In genomic region chr1:40392535-40392934, GRCm38 (mm10) we compare ENCODE assay signal across 21 mouse cellular contexts. TPM values are rescaled to one million over a fixed set of nuclear protein-coding genes. Genes with fewer than 3 reads are reported as not detected.
"Had no signal": no experiment of that assay in that cellular context is flagged by ENCODE, and none has a peak within 500 bp of the region (broad histone marks: within the 10 kb centered on the region; RNA-seq: fewer than 3 reads in every experiment).

No protein-coding gene starts in this region.

- H3K4me2 ChIP-seq: kidney, embryonic 15.5 days; liver, embryonic 13.5 days; midbrain, embryonic 12.5 days; midbrain, embryonic 15.5 days; neural tube, embryonic 12.5 days; neural tube, embryonic 15.5 days had no signal

- H3K36me3 ChIP-seq: kidney, embryonic 15.5 days; liver, embryonic 13.5 days; midbrain, embryonic 12.5 days; midbrain, embryonic 15.5 days; neural tube, embryonic 12.5 days; neural tube, embryonic 15.5 days had no signal

- H3K27ac ChIP-seq: kidney, embryonic 15.5 days; liver, embryonic 13.5 days; midbrain, embryonic 12.5 days; midbrain, embryonic 15.5 days; neural tube, embryonic 12.5 days; neural tube, embryonic 15.5 days; stomach, postnatal 0 days had no signal

- H3K9me3 ChIP-seq: kidney, embryonic 15.5 days; liver, embryonic 13.5 days; midbrain, embryonic 12.5 days; midbrain, embryonic 15.5 days; neural tube, embryonic 12.5 days; neural tube, embryonic 15.5 days had no signal

- DNase-seq: kidney, adult 11 months; kidney, adult 8-10 months; kidney, postnatal 14 days; kidney, postnatal 4 days; layer of hippocampus, adult 9-11 months; liver, embryonic 13.5 days; lung, adult 2 months; lung, postnatal 14 days; lung, postnatal 4 days; right cerebral cortex, adult 18-20 months; right cerebral cortex, postnatal 14 days; right cerebral cortex, postnatal 4 days; thymus, adult 2 months; thymus, postnatal 14 days had no signal

- H3K4me1 ChIP-seq: kidney, embryonic 15.5 days; liver, embryonic 13.5 days; midbrain, embryonic 12.5 days; midbrain, embryonic 15.5 days; neural tube, embryonic 12.5 days; neural tube, embryonic 15.5 days had no signal

- H3K27me3 ChIP-seq: kidney, embryonic 15.5 days; liver, embryonic 13.5 days; midbrain, embryonic 12.5 days; midbrain, embryonic 15.5 days; neural tube, embryonic 12.5 days; neural tube, embryonic 15.5 days had no signal

- H3K9ac ChIP-seq: kidney, embryonic 15.5 days; liver, embryonic 13.5 days; midbrain, embryonic 12.5 days; midbrain, embryonic 15.5 days; neural tube, embryonic 12.5 days; neural tube, embryonic 15.5 days had no signal

- H3K4me3 ChIP-seq: kidney, embryonic 15.5 days; liver, embryonic 13.5 days; midbrain, embryonic 12.5 days; midbrain, embryonic 15.5 days; neural tube, embryonic 12.5 days; neural tube, embryonic 15.5 days had no signal

- ATAC-seq: midbrain, embryonic 15.5 days had no signal

RNA-seq across cellular contexts. Expression of gene Il1rl1, which starts 36.8 kb away (rescaled TPM):
- polyA plus RNA-seq: liver, adult 2 months; midbrain, embryonic 12.5 days had no signal
